Mouse (Mus musculus): Measurements from ENCODE around the gene Rasgrf1. TPM values are rescaled to one million over a fixed set of nuclear protein-coding genes. Genes with fewer than 3 reads are reported as not detected.

The Rasgrf1 gene
- polyA plus RNA-seq, 1 experiment from 2014 or later, result 1.3 TPM

DNA sequence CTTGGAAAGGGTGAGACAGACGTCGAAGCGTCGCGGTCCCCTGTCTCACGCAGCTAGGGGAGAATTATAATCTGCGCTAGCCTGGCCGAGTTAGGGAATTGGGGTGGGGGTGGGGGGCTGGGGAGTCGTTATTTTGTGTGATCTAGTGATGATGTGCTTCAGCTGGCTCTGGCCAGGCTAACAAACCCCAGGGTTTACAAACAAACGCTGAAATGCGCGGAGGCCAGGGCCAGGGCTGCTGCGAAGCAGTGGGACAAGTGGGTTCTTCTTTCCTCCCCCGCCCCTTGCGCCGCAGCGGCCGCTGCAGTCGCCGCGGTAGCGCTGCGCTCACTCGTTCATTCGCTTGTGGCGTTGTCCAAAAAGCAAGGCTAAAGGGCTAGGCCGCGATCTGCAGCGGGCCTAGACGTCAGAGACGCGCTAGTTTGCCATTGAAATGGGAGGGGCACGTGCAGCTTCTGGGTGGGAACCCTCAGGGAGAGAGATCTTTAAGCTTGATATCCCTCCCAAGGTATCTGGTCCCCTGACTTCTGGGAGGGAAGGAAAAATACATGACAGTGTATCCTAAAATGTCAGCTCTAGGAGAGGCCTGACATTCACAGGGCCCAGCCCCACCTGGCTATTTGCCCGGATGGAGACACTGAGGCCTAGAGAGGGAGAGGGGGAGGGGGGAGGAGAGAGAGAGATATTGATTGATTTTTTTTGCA is 1.2 kb downstream of the Rasgrf1 start:
- no peak for ATAC-seq (ENCODE audit: low read depth)
- WGBS, result under 1% methylated on average over 34 of the region's 34 CpGs
- Histone ChIP-seq H3K4me3 (peak overlapping the region; percentile 48), H3K27me3 (peaks cover 94% of the 10 kb centered on the region), H3K4me2 (peak overlapping the region; percentile 75), H3K27ac (replicated peaks) (no peak overlapping the region), H3K4me1 (replicated peaks) (peaks cover 24% of the 10 kb centered on the region), H3K36me3 (no peaks in the 10 kb centered on the region), H3K9me3 (no peaks in the 10 kb centered on the region), H3K9ac (peak overlapping the region; percentile 49; the same call in 1 of the 2 replicates)

DNA sequence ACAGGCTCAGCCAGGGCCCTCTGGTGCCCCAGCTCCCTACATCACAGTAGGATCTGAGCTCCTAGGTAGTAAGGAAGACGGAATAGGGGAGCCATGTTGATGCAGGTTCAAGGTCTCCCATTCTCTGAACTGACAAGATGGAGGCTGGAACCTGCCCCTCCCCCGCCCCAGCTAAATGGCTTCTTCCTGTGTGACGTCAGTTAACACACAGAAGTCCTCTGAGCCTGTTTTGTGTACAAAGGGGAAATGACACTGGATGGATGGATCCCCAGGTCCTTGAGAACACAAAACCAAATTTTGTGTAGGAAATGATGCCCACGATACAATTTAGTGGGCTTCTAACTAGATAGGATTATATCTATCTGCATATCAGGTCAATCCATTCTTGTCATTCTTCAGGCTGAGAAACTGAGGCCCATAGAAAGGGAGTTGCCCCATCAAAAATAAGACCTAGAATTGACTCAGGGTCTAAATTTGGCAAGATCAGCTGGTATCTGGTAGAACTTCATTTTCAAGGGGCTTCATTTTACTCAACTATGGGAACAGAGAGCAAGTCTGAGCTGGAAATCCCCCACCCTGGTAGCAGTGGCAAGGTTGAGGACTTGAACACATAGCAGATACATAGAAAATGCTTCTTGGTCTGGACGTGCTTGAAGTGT is 2.3 kb downstream of the Rasgrf1 start:
- H3K4me3 ChIP-seq, result no peak overlapping the region
- peaks cover 83% of the 10 kb centered on the region for H3K27me3 ChIP-seq
- H3K4me2 ChIP-seq, result no peak overlapping the region
- H3K36me3 ChIP-seq, result no peaks in the 10 kb centered on the region
- no peak overlapping the region for H3K27ac ChIP-seq (replicated peaks)
- H3K9ac ChIP-seq, result no peak overlapping the region
- WGBS, result 64% methylated on average over 5 of the region's 5 CpGs
- H3K9me3 ChIP-seq, result no peaks in the 10 kb centered on the region
- ATAC-seq (ENCODE audit: low read depth), result no peak
- H3K4me1 ChIP-seq (replicated peaks), result peaks cover 24% of the 10 kb centered on the region

GRCm38 (mm10) chr9:89913135-89913534 is 3.4 kb downstream of the Rasgrf1 start:
- H3K27me3 ChIP-seq, result peaks cover 72% of the 10 kb centered on the region
- no peaks in the 10 kb centered on the region for H3K9me3 ChIP-seq
- peaks cover 24% of the 10 kb centered on the region for H3K4me1 ChIP-seq (replicated peaks)
- ATAC-seq (ENCODE audit: low read depth), result no peak
- 62% methylated on average over 4 of the region's 4 CpGs for WGBS
- H3K4me3 ChIP-seq, result no peak overlapping the region
- H3K4me2 ChIP-seq, result no peak overlapping the region
- H3K27ac ChIP-seq (replicated peaks), result no peak overlapping the region
- H3K9ac ChIP-seq, result no peak overlapping the region
- H3K36me3 ChIP-seq, result no peaks in the 10 kb centered on the region

DNA sequence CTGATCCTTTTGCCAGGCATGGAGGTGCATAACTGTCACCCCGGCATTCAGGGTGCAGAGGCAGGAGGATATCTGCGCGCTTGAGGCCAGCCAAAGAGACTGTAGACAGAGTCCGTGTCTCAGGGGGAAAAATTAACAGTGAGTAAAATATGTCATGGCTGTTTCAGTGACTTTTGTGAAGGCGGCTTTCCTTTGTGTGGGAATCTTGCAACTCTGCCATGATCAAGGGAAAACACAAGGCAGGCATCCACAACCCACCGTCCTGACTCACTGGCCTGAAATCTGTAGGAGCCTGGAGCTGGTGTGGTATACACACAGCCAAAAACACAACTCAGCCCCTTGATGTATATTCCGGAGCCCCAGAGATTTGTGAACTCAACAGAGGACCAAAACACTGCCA is 6.8 kb downstream of the Rasgrf1 start:
- Histone ChIP-seq H3K4me3 (no peak overlapping the region), H3K4me1 (replicated peaks) (no peaks in the 10 kb centered on the region), H3K4me2 (no peak overlapping the region), H3K9me3 (no peaks in the 10 kb centered on the region), H3K36me3 (no peaks in the 10 kb centered on the region), H3K27me3 (peaks cover 38% of the 10 kb centered on the region), H3K9ac (no peak overlapping the region), H3K27ac (replicated peaks) (no peak overlapping the region)
- 89% methylated on average over 7 of the region's 7 CpGs for WGBS
- no peak for ATAC-seq (ENCODE audit: low read depth)

DNA sequence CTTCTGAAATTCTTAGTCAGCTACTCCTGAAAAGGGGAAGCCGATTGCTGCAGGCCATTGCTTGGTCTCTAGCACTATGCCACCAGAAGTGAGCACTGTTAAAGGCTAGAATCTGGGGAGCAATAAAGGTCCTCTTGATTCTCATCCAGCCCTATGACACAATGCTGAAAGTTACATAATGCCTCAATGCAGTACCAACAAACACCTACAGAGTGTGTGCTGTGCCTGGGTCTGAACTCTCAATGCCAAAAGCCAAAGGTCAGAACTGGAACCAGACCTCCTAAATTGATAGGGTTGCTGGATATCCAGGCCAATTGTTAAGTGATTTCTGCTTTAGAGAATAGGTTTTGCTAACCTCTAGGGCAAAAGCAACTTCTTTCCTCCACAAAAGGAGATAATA is 7.7 kb downstream of the Rasgrf1 start:
- Histone ChIP-seq H3K4me3 (no peak overlapping the region), H3K4me1 (replicated peaks) (no peaks in the 10 kb centered on the region), H3K27ac (replicated peaks) (no peak overlapping the region), H3K9me3 (no peaks in the 10 kb centered on the region), H3K27me3 (peaks cover 29% of the 10 kb centered on the region), H3K4me2 (no peak overlapping the region), H3K36me3 (no peaks in the 10 kb centered on the region), H3K9ac (no peak overlapping the region)
- whole genome bisulfite sequencing, result 81% methylated on average over 1 of the region's 1 CpGs
- no peak for ATAC-seq (ENCODE audit: low read depth)

DNA sequence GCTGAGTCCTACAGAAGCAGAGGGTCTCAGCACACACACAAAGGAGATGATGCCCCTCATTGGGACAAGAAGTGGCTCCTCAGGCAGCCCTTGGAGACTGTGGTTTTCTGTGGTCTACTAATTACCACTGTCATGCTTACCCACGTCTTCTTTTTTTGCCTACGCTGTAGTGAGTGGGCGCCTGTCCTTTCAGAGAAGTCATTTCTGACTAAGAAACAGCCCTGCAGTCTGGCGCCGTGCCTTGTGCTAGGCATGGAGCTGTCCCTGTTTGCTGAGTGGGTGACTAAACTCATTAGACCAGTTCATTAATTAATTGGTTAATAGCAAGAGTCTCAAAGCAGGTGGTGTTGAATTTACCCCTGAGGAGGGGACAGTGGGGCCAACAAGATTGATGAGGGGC is 9.1 kb downstream of the Rasgrf1 start:
- WGBS, result 81% methylated on average over 5 of the region's 5 CpGs

GRCm38 (mm10) chr9:89921121-89921520 is 11.4 kb downstream of the Rasgrf1 start:
- Histone ChIP-seq H3K4me3 (no peak overlapping the region), H3K27ac (replicated peaks) (no peak overlapping the region), H3K27me3 (no peaks in the 10 kb centered on the region), H3K9me3 (peaks cover 4% of the 10 kb centered on the region; the same call in 1 of the 2 replicates), H3K9ac (no peak overlapping the region), H3K4me2 (no peak overlapping the region), H3K36me3 (no peaks in the 10 kb centered on the region), H3K4me1 (replicated peaks) (no peaks in the 10 kb centered on the region)
- ATAC-seq (ENCODE audit: low read depth), result no peak
- WGBS, result 79% methylated on average over 9 of the region's 9 CpGs

More for the DNA sequence above, 9.1 kb downstream of the Rasgrf1 start:
- Histone ChIP-seq H3K9ac (no peak overlapping the region), H3K4me1 (replicated peaks) (no peaks in the 10 kb centered on the region), H3K4me2 (no peak overlapping the region), H3K27ac (replicated peaks) (no peak overlapping the region), H3K27me3 (peaks cover 15% of the 10 kb centered on the region), H3K4me3 (no peak overlapping the region), H3K9me3 (no peaks in the 10 kb centered on the region), H3K36me3 (no peaks in the 10 kb centered on the region)
- ATAC-seq (ENCODE audit: low read depth), result no peak

GRCm38 (mm10) chr9:89922666-89923065 is 13.0 kb downstream of the Rasgrf1 start:
- no peak for ATAC-seq (ENCODE audit: low read depth)
- no peaks in the 10 kb centered on the region for H3K27me3 ChIP-seq
- H3K4me2 ChIP-seq, result no peak overlapping the region
- no peak overlapping the region for H3K4me3 ChIP-seq
- H3K27ac ChIP-seq (replicated peaks), result no peak overlapping the region
- no peak overlapping the region for H3K9ac ChIP-seq
- H3K36me3 ChIP-seq, result no peaks in the 10 kb centered on the region
- peaks cover 10% of the 10 kb centered on the region; the same call in 1 of the 2 replicates for H3K9me3 ChIP-seq
- H3K4me1 ChIP-seq (replicated peaks), result no peaks in the 10 kb centered on the region
- 89% methylated on average over 1 of the region's 1 CpGs for WGBS

- H3K9me3 ChIP-seq, result peaks cover 10% of the 10 kb centered on the region; the same call in 1 of the 2 replicates
- H3K27ac ChIP-seq (replicated peaks), result no peak overlapping the region
- H3K4me1 ChIP-seq (replicated peaks), result no peaks in the 10 kb centered on the region
- 97% methylated on average over 1 of the region's 1 CpGs for WGBS
- no peaks in the 10 kb centered on the region for H3K36me3 ChIP-seq
- no peak overlapping the region for H3K4me2 ChIP-seq
- H3K27me3 ChIP-seq, result no peaks in the 10 kb centered on the region
- no peak for ATAC-seq (ENCODE audit: low read depth)
- no peak overlapping the region for H3K9ac ChIP-seq
- no peak overlapping the region for H3K4me3 ChIP-seq
Observed at GRCm38 (mm10) chr9:89924836-89925235, 15.1 kb downstream of the Rasgrf1 start.

- no peak for ATAC-seq (ENCODE audit: low read depth)
- no peak overlapping the region for H3K9ac ChIP-seq
- no peak overlapping the region for H3K27ac ChIP-seq (replicated peaks)
- no peak overlapping the region for H3K4me2 ChIP-seq
- no peak overlapping the region for H3K4me3 ChIP-seq
- peaks cover 10% of the 10 kb centered on the region; the same call in 1 of the 2 replicates for H3K9me3 ChIP-seq
- no peaks in the 10 kb centered on the region for H3K36me3 ChIP-seq
- no peaks in the 10 kb centered on the region for H3K4me1 ChIP-seq (replicated peaks)
- no peaks in the 10 kb centered on the region for H3K27me3 ChIP-seq
Observed at GRCm38 (mm10) chr9:89928497-89928896, 18.8 kb downstream of the Rasgrf1 start.

DNA sequence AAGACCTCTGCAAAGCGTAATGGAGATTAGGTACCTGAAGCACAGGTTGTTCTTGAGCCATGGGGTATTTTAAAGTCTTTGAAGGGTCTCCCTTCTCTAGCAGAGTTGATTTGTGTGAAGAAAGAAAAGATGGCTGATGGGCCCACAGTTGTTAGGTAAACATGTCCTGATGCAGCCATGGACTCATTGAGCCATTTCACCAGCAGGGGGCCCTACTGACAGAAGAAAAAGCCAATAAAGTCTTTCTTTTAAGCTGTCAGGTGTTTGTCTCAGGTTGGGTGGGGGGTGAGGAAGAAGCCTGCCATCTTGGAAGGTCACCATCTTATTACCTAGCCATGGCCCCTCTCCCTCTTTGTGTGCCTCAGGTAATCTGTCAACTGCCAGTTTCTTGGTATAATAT is 30.7 kb downstream of the Rasgrf1 start:
- peaks cover 2% of the 10 kb centered on the region; the same call in 1 of the 2 replicates for H3K9me3 ChIP-seq
- no peaks in the 10 kb centered on the region for H3K36me3 ChIP-seq
- no peak for ATAC-seq (ENCODE audit: low read depth)
- H3K4me2 ChIP-seq, result no peak overlapping the region
- no peaks in the 10 kb centered on the region for H3K27me3 ChIP-seq
- no peak overlapping the region for H3K9ac ChIP-seq
- H3K4me1 ChIP-seq (replicated peaks), result no peaks in the 10 kb centered on the region
- no peak overlapping the region for H3K4me3 ChIP-seq
- H3K27ac ChIP-seq (replicated peaks), result no peak overlapping the region
- 81% methylated on average over 1 of the region's 1 CpGs for WGBS

- ATAC-seq (ENCODE audit: low read depth), result no peak
- no peak overlapping the region for H3K4me3 ChIP-seq
- no peaks in the 10 kb centered on the region for H3K27me3 ChIP-seq
- WGBS, result 91% methylated on average over 9 of the region's 9 CpGs
- no peaks in the 10 kb centered on the region for H3K9me3 ChIP-seq
- no peak overlapping the region for H3K27ac ChIP-seq (replicated peaks)
- no peak overlapping the region for H3K9ac ChIP-seq
- H3K36me3 ChIP-seq, result no peaks in the 10 kb centered on the region
- no peak overlapping the region for H3K4me2 ChIP-seq
- no peaks in the 10 kb centered on the region for H3K4me1 ChIP-seq (replicated peaks)
Observed at GRCm38 (mm10) chr9:89946830-89947229, 37.1 kb downstream of the Rasgrf1 start.

Measured in neural tube, embryonic 13.5 days (tissue).